ENCODE assay signal across 17 mouse cellular contexts in genomic region chr11:76040761-76041376, GRCm38 (mm10). TPM values are rescaled to one million over a fixed set of nuclear protein-coding genes. Genes with fewer than 3 reads are reported as not detected.
A peak's percentile ranks its signal among the peaks of the same experiment; 100 is the strongest.
DNase-seq lines count a peak whose midpoint lies in the region; ATAC-seq and TF ChIP-seq lines count a peak whose summit lies in the region.
"Had no signal": no experiment of that assay in that cellular context is flagged by ENCODE, and none has a peak within 500 bp of the region (broad histone marks: within the 10 kb centered on the region; RNA-seq: fewer than 3 reads in every experiment).

No protein-coding gene starts in this region.

- peaks cover 33% of the 10 kb centered on the region for H3K4me1 ChIP-seq in embryonic facial prominence, embryonic 13.5 days
- peaks cover 37% of the 10 kb centered on the region for H3K4me1 ChIP-seq in embryonic facial prominence, embryonic 10.5 days
- peaks cover 12% of the 10 kb centered on the region; the same call in 1 of the 2 replicates for H3K4me1 ChIP-seq in kidney, adult 2 months (ENCODE audit: control insufficient read depth, insufficient read depth, low read length)

- DNase-seq in embryonic facial prominence, embryonic 10.5 days (ENCODE audit: low spot score), result no peak
- DNase-seq in kidney, adult 2 months, result peak; percentile 68
- no peak for DNase-seq in kidney, postnatal 10 days
- peak; percentile 8 for DNase-seq in lung, postnatal 10 days
- no peak for DNase-seq in lung, postnatal 36 days
- DNase-seq in natural killer cell, adult 2 months (ENCODE audit: low spot score in 2 of 2), result no peak
- DNase-seq: adrenal gland, adult 2 months; adrenal gland, postnatal 25 days; cerebellum, adult 11 months; cerebellum, adult 9-10 months; gastrocnemius, postnatal 14 days; heart, postnatal 10 days had no signal

- H3K4me2 ChIP-seq in embryonic facial prominence, embryonic 13.5 days, result no peak overlapping the region
- H3K4me2 ChIP-seq: forebrain, embryonic 15.5 days; heart, embryonic 13.5 days; hindbrain, embryonic 13.5 days had no signal

- TF ChIP-seq CTCF in kidney, adult 2 months (conservative IDR thresholded peaks at IDR 0.05; ENCODE audit: insufficient read depth, insufficient read length, low read depth, low read length), result no peak

- H3K27me3 ChIP-seq in embryonic facial prominence, embryonic 13.5 days, result no peaks in the 10 kb centered on the region
- H3K27me3 ChIP-seq in embryonic facial prominence, embryonic 10.5 days (replicated peaks; ENCODE audit: low read depth, poor library complexity, severe bottlenecking), result no peaks in the 10 kb centered on the region
- no peaks in the 10 kb centered on the region for H3K27me3 ChIP-seq in kidney, adult 2 months (replicated peaks; ENCODE audit: control insufficient read depth, insufficient read depth, low read length)
- H3K27me3 ChIP-seq: forebrain, embryonic 15.5 days; heart, embryonic 13.5 days; hindbrain, embryonic 13.5 days had no signal

- no peak overlapping the region for H3K9ac ChIP-seq in embryonic facial prominence, embryonic 13.5 days
- H3K9ac ChIP-seq: forebrain, embryonic 15.5 days; heart, embryonic 13.5 days; hindbrain, embryonic 13.5 days had no signal

- WGBS in embryonic facial prominence, embryonic 13.5 days, result 48% methylated on average over 4 of the region's 4 CpGs
- WGBS in embryonic facial prominence, embryonic 10.5 days, result 63% methylated on average over 4 of the region's 4 CpGs
- WGBS in kidney, adult 2 months, result 43% methylated on average over 4 of the region's 4 CpGs

- H3K27ac ChIP-seq in embryonic facial prominence, embryonic 13.5 days, result 0 out of 2 replicates have a peak overlapping the region, but pooled peaks have one; percentile 3
- no peak overlapping the region for H3K27ac ChIP-seq in embryonic facial prominence, embryonic 10.5 days (replicated peaks)
- peak overlapping the region; percentile 2; the same call in 1 of the 2 replicates for H3K27ac ChIP-seq in kidney, adult 2 months (ENCODE audit: insufficient read depth, low read depth, low read length)
- H3K27ac ChIP-seq: forebrain, embryonic 15.5 days; heart, embryonic 13.5 days; hindbrain, embryonic 13.5 days; hindbrain, postnatal 0 days had no signal

- peaks cover 14% of the 10 kb centered on the region for H3K36me3 ChIP-seq in embryonic facial prominence, embryonic 13.5 days
- peaks cover 7% of the 10 kb centered on the region for H3K36me3 ChIP-seq in embryonic facial prominence, embryonic 10.5 days (replicated peaks)
- H3K36me3 ChIP-seq in kidney, adult 2 months (ENCODE audit: control insufficient read depth, insufficient read depth, low read length), result no peaks in the 10 kb centered on the region

- no peaks in the 10 kb centered on the region for H3K9me3 ChIP-seq in embryonic facial prominence, embryonic 13.5 days
- no peaks in the 10 kb centered on the region for H3K9me3 ChIP-seq in embryonic facial prominence, embryonic 10.5 days
- H3K9me3 ChIP-seq: forebrain, embryonic 15.5 days; heart, embryonic 13.5 days; hindbrain, embryonic 13.5 days had no signal

- no peak for TF ChIP-seq POLR2A in kidney, adult 2 months (IDR thresholded peaks at IDR 0.05; ENCODE audit: low read depth, low read length)

- no peak overlapping the region for H3K4me3 ChIP-seq in embryonic facial prominence, embryonic 13.5 days
- H3K4me3 ChIP-seq in embryonic facial prominence, embryonic 10.5 days, result no peak overlapping the region
- no peak overlapping the region for H3K4me3 ChIP-seq in kidney, adult 2 months (ENCODE audit: insufficient read depth, low read depth, low read length)
- H3K4me3 ChIP-seq: forebrain, embryonic 15.5 days; heart, embryonic 13.5 days; hindbrain, embryonic 13.5 days had no signal

- ATAC-seq in embryonic facial prominence, embryonic 13.5 days (ENCODE audit: insufficient number of reproducible peaks, insufficient read depth, low FRiP score, low TSS enrichment, low read depth), result no peak
- ATAC-seq: forebrain, embryonic 15.5 days; hindbrain, postnatal 0 days had no signal

RNA-seq across cellular contexts. Expression of gene Rflnb, which starts 13.3 kb away (rescaled TPM):
- polyA plus RNA-seq in embryonic facial prominence, embryonic 13.5 days (2015; fragmentation: Nextera tagmentation; extraction: Ambion mirVana), result 54.0 and 55.8 TPM in 2 replicates
- polyA plus RNA-seq in embryonic facial prominence, embryonic 10.5 days (2016; fragmentation: Nextera tagmentation; extraction: Ambion mirVana), result 24.6 and 29.7 TPM in 2 replicates
- 15.8 and 18.8 TPM in 2 replicates for polyA plus RNA-seq in kidney, adult 2 months (2012; rRNA removed)

RNA-seq across cellular contexts. Expression of gene 1700016K19Rik, which starts 41.2 kb away (rescaled TPM):
- 0.76 and 0.88 TPM in 2 replicates for polyA plus RNA-seq in embryonic facial prominence, embryonic 13.5 days (2015; fragmentation: Nextera tagmentation; extraction: Ambion mirVana)
- polyA plus RNA-seq in embryonic facial prominence, embryonic 10.5 days (2016; fragmentation: Nextera tagmentation; extraction: Ambion mirVana), result 0.65 and 0.99 TPM in 2 replicates
- polyA plus RNA-seq in kidney, adult 2 months (2012; rRNA removed), result 0.08 and 0.10 TPM in 2 replicates
- polyA plus RNA-seq: adrenal gland, adult 2 months; heart, embryonic 13.5 days had no signal

Comparison
In these comparisons a context has a peak if more than half of its experiments do, and no peak if none do; other contexts are left out.
1. DNase-seq: peak in kidney, adult 2 months (single experiment) and lung, postnatal 10 days (single experiment); none in embryonic facial prominence, embryonic 10.5 days (single experiment), kidney, postnatal 10 days (single experiment), lung, postnatal 36 days (single experiment) and natural killer cell, adult 2 months (0 of 2).